Mouse (Mus musculus): ENCODE data around the gene Slc25a39.

Gene Slc25a39

GRCm38 (mm10) chr11:102407834-102408215 is at the start of gene Slc25a39:
TSS of gene Slc25a39 (minus strand) at chr11:102407946.
- DNase-seq (ENCODE audit: extremely low spot score), result no peak

GRCm38 (mm10) chr11:102455740-102456396 is 48.1 kb upstream of the Slc25a39 start:
- peak; percentile 89 for DNase-seq (ENCODE audit: extremely low spot score)

GRCm38 (mm10) chr11:102453131-102453530 is 45.4 kb upstream of the Slc25a39 start:
- DNase-seq (ENCODE audit: extremely low spot score), result no peak

GRCm38 (mm10) chr11:102449043-102450008 is 41.6 kb upstream of the Slc25a39 start:
- DNase-seq (ENCODE audit: extremely low spot score), result no peak

DNA sequence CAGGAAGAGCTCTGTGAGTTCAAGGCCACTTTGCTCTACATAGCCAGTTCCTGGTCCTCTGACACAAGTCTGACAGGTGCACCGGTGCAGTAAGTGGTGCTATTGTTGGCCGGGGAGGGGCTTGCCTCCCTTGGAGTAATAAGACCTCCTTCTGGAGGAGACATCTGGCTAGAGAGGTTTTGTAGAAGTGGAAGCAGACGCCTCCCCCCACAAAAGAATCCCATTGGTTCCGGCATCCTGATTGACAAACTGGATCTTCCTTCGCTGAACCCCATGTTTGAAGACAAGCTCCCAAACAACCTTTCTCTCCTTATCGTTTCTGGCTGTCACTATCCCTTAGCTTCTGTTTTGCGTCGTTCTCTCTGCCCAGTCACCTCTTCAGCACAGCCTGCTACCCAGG is 40.6 kb upstream of the Slc25a39 start:
- DNase-seq (ENCODE audit: extremely low spot score), result no peak

DNA sequence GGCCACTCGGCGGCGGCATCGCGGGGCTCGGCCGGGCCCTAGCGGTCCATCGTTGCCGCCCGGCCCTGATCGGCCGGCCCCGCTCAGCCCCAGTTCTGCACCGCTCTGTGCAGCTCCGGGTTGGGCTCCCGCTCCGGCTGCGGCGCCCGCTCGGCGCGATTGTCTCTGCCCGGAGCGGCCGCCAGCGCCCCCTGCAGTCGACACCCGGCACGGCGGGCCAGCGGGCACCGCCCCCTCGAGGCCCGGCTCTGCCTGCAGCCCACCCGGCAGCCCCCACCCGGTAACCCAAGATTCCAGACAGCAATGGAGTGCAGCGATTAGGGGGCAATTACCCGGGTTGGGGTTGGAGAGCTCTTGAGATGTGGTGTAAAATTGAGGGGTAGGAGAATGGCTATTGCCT is 39.8 kb upstream of the Slc25a39 start, which contains the start of gene Fam171a2:
TSS of gene Fam171a2 (minus strand) at position 186 of the 400 bp plus-strand sequence.
- peak; percentile 92 for DNase-seq (ENCODE audit: extremely low spot score)

GRCm38 (mm10) chr11:102446581-102447461 is 39.1 kb upstream of the Slc25a39 start:
- DNase-seq (ENCODE audit: extremely low spot score), result peak; percentile 78

DNA sequence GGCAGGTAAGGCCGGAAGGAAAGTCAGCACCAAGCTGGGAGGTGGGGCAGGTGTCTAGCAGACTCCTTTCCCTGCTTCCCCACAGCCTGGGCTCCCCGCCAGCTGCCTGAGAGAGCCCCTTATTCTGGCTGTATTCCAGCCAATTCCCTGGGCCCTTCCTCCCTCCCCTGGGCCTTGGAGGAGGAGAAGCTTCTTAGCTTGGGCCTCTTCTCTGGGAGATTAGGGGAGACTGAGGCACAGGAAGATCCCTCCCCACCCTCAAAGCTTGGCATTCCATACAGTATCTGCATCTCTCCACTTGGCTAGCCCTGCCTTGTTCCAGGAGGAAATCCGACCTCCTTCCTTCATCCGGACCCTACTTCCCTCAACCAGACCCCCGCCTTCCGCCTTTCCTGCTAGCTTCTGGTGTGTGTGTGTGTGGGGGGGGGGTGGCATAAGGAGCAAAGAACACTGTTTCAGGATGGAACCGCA is 38.2 kb upstream of the Slc25a39 start:
- DNase-seq (ENCODE audit: extremely low spot score), result no peak

GRCm38 (mm10) chr11:102445264-102445890 is 37.6 kb upstream of the Slc25a39 start:
- no peak for DNase-seq (ENCODE audit: extremely low spot score)

GRCm38 (mm10) chr11:102444781-102445180 is 37.0 kb upstream of the Slc25a39 start:
- no peak for DNase-seq (ENCODE audit: extremely low spot score)

GRCm38 (mm10) chr11:102444321-102444720 is 36.6 kb upstream of the Slc25a39 start:
- no peak for DNase-seq (ENCODE audit: extremely low spot score)

- no peak for DNase-seq (ENCODE audit: extremely low spot score)
These were observed 36.0 kb upstream of the Slc25a39 start for GRCm38 (mm10) chr11:102443740-102444139.

DNA sequence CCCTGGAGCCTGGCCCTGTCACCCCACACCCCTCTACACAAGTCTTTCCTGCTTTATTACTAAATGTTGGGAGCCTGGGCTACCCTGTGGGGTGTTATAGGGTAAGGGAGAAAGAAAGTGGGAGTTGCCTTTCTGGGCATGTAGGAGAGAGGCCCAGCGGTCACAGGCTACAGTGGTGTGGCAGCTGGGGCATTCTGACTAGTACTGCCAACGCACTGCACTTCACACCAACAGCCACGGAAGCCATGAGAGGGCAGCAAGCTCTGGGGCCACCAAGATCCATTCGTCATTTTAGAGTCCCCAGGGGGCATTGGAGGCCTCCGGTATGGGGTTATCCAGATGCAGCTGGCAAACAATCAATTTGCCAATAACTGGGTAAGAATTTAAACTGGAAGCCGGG is 34.3 kb upstream of the Slc25a39 start:
- DNase-seq (ENCODE audit: extremely low spot score), result no peak

DNA sequence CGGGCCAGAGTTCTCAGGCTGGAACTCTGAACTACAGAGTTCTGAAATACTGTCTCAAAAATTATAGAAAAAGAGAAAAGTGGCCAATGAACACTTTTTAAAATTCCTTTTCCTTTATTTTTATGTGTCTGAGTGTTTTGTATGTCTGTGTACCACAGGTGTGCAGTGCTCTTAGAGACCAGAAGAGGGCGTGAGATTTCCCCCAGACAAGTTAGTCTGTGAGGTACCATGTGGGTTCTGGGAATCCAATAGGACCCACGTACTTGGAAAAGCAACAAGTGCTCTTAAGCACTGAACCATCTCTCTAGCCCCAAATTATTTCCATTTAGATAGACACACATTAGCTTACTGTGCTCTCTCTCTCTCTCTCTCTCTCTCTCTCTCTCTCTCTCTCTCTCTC is 33.7 kb upstream of the Slc25a39 start:
- no peak for DNase-seq (ENCODE audit: extremely low spot score)

DNA sequence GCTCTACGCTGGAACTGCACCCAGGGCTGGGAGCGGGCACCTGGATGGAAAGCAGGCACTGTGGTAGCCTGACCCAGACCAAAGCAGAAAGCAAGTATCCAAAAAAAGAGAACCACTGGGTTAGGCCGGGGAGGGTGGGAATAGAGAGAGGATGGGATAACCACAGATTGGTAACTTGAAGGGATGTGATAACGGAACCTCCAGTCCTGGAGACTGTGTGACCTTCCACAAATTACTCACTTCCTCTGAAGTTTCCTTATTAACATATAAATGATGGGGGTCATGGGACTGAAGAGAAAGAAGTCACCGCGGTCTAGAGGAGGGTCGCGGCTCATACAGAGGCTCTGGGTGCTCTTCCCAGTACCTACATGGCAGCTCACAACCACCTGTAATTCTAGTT is 32.5 kb upstream of the Slc25a39 start:
- no peak for DNase-seq (ENCODE audit: extremely low spot score)

DNA sequence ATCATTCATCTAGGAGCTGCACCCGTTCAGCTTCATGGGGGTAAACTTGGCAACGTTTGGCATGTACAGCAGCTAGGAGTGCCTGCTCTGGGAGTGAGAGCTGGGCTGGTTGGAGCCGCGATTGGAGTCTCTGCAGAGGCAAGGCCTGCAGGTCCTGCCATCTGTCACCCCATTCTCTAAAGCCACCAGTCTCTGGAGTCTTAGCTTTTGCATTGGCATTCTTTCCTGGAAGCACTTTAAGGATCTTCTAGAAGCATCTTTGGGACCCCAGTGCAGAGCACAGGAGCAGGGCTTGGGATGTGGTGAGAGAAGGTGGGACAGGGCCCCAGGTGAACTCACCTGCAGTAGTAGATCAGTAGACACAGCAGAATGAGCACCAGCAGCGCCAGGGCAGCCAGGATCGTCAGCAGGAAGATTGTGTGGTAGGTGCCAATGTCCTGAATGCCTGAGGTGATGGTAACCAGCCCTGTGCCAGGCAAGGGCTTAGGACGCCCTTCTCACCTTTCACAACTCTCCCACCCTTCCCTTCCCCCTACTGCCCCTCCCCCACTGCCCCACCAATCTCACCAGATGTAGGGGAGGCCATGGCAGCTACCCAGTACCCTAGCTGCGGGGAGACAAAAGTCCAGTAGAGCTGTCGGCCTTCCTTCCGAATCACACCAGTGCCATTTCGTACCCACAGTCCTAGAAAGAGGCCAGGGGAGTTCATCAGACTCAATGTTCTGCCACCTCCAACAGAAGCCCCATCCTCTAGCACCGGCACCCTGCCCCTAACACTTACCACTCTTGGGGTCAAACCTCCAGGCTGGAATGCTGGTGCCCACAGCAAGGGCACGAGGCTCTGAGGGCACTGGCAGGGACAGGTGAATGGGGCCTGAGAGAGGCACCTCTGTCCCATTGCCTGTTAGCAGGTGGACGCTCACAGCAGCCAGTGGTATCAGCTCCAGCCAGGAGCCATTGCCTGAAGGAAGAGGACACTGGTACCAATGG is 31.6 kb upstream of the Slc25a39 start:
- no peak for DNase-seq (ENCODE audit: extremely low spot score)

DNA sequence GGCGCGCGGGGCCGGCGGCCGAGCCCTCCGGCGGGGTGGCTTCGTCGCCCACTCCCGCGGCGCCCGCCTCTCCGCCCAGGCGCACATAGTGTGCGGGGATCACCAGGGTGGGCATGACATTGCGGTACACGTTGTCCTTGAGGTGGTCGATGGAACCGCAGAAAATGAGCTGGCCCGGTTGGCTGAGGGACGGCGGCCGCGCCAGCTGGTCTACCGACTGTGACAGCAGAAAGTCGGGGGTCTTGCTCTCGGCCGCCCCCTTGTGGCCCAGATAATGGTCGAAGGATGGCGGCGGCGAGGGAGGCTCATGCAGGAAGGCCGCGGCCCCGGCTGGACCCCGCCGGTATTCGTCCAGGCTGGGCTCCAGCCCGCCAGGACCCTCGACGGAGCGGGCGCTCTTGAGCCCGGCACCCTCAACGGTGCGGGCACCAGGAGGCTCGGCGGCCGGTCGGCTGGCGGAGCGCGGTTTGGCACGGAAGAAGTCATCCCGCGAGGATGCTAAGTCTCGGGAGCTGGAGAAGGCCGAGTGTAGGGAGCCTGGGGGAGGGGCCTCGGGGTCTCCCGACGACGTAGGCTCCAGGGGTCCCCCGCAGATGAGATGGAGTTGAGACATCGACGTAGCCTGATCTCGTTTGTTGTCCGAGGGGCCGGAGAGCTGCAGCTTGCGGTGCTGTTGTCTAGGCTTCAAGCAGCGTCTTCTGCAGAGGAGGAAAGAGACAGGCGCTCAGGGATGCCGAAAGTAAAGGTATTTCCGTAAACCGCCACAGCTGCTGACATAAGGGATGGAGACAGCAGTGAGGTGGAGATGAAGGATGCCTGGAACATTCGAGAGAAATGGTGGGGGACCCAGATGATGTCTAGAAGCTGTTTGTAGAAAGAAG is 30.7 kb upstream of the Slc25a39 start:
- DNase-seq (ENCODE audit: extremely low spot score), result peak; percentile 93

- DNase-seq (ENCODE audit: extremely low spot score), result peak; percentile 78
These were observed 29.6 kb upstream of the Slc25a39 start for GRCm38 (mm10) chr11:102437120-102438061.
